9 mouse cellular contexts compared by ENCODE assay signal in the genomic region with DNA sequence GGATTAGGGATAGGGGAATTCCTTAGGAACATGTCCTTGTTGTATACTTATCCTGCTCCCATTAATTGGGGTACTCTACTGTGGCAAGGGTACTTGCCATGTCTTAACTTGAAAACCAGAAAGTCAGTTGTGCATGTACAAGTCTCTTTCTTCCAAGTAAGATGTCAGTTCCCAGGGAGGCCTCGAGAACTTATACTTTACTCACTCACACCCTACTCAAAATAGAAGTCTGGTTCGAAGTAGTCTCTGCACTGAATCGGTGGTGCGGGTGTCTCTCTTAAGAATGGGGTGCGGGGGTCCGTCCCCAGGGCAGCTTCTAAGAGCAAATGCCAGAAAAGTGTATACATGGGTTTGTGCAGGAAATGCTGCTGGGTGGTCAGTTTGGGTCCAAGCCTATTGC. TPM values are rescaled to one million over a fixed set of nuclear protein-coding genes. Genes with fewer than 3 reads are reported as not detected.
DNase-seq lines count a peak whose midpoint lies in the region; ATAC-seq and TF ChIP-seq lines count a peak whose summit lies in the region.
"Had no signal": no experiment of that assay in that cellular context is flagged by ENCODE, and none has a peak within 500 bp of the region (broad histone marks: within the 10 kb centered on the region; RNA-seq: fewer than 3 reads in every experiment).

No protein-coding gene starts in this region.

- intact Hi-C loops in left cerebral cortex, postnatal 36 days (cut with DNase I) = no loop called here

- ATAC-seq in frontal cortex, adult (ENCODE audit: low TSS enrichment) = no peak
- no peak for ATAC-seq in hindbrain, postnatal 0 days

- no peak overlapping the region for H3K4me2 ChIP-seq in hindbrain, postnatal 0 days (ENCODE audit: low read depth, low read length)

- H3K36me3 ChIP-seq in hindbrain, postnatal 0 days (ENCODE audit: insufficient read depth, low read length) = no peaks in the 10 kb centered on the region
- H3K36me3 ChIP-seq: midbrain, embryonic 12.5 days had no signal

- no peaks in the 10 kb centered on the region for H3K4me1 ChIP-seq in hindbrain, postnatal 0 days (ENCODE audit: insufficient read depth, low read length)
- H3K4me1 ChIP-seq: midbrain, embryonic 12.5 days had no signal

- H3K27ac ChIP-seq in hindbrain, postnatal 0 days = no peak overlapping the region
- H3K27ac ChIP-seq: midbrain, embryonic 12.5 days had no signal

- H3K27me3 ChIP-seq in hindbrain, postnatal 0 days (ENCODE audit: insufficient read depth, low read length) = no peaks in the 10 kb centered on the region
- H3K27me3 ChIP-seq: midbrain, embryonic 12.5 days had no signal

- no peaks in the 10 kb centered on the region for H3K9me3 ChIP-seq in hindbrain, postnatal 0 days (ENCODE audit: low read length)
- H3K9me3 ChIP-seq: midbrain, embryonic 12.5 days had no signal

- no peak overlapping the region for H3K9ac ChIP-seq in hindbrain, postnatal 0 days (replicated peaks; ENCODE audit: low read length)
- H3K9ac ChIP-seq: midbrain, embryonic 12.5 days had no signal

- peak; percentile 97 to 99 for DNase-seq in frontal cortex, adult 2 months (ENCODE audit: extremely low spot score in 1 of 2, low spot score in 1 of 2)
- peak; percentile 99 to 100 for DNase-seq in adrenal gland, adult 18-20 months (ENCODE audit: low spot score in 2 of 2)
- DNase-seq in embryo, embryonic 9.5 days (ENCODE audit: extremely low spot score) = peak; percentile 100
- peak; percentile 94 for DNase-seq in hindbrain, postnatal 0 days (ENCODE audit: low spot score)
- peak; percentile 91 to 99 for DNase-seq in left cerebral cortex, postnatal 36 days (ENCODE audit: low spot score in 2 of 2)
- peak; percentile 89 for DNase-seq in retina, postnatal 1 day
- DNase-seq in urinary bladder, adult 18-20 months (ENCODE audit: low spot score in 2 of 2) = peak; percentile 99

- H3K4me3 ChIP-seq in hindbrain, postnatal 0 days (ENCODE audit: low read length) = no peak overlapping the region
- H3K4me3 ChIP-seq: midbrain, embryonic 12.5 days had no signal

- 84% methylated on average over 6 of the region's 6 CpGs for WGBS in hindbrain, postnatal 0 days

- TF ChIP-seq CTCF in hindbrain, postnatal 0 days (IDR thresholded peaks at IDR 0.05; ENCODE audit: low read depth) = no peak

RNA-seq across cellular contexts. Expression of a gene that starts 2.1 kb away (rescaled TPM):
- polyA plus RNA-seq in frontal cortex, adult 2 months (2012; rRNA removed) = 48.7 and 51.2 TPM in 2 replicates
- 10 to 100 TPM; 44.2 to 57.0 TPM for total RNA-seq in adrenal gland, adult 18-20 months (2021)
- total RNA-seq in hindbrain, postnatal 0 days (2014; rRNA removed) = 80.6 and 93.8 TPM in 2 replicates
- 82.3 and 84.4 TPM in 2 replicates for polyA plus RNA-seq in hindbrain, postnatal 0 days (2015; fragmentation: Nextera tagmentation; extraction: Ambion mirVana)
- 10 to 100 TPM; 45.6 to 54.2 TPM for total RNA-seq in left cerebral cortex, postnatal 36 days (2021)

RNA-seq across cellular contexts. Expression of a gene that starts 2.8 kb away (rescaled TPM):
- 57.0 and 58.7 TPM in 2 replicates for polyA plus RNA-seq in frontal cortex, adult 2 months (2012; rRNA removed)
- total RNA-seq in adrenal gland, adult 18-20 months (2021) = 10 to 100 TPM; 52.7 to 57.8 TPM
- 48.5 and 63.1 TPM in 2 replicates for total RNA-seq in hindbrain, postnatal 0 days (2014; rRNA removed)
- 49.9 and 52.6 TPM in 2 replicates for polyA plus RNA-seq in hindbrain, postnatal 0 days (2015; fragmentation: Nextera tagmentation; extraction: Ambion mirVana)
- total RNA-seq in left cerebral cortex, postnatal 36 days (2021) = 10 to 100 TPM; 49.6 to 54.4 TPM
